Mouse (Mus musculus) left cerebral cortex, postnatal 10 days (tissue): Measurements from ENCODE around the gene Catsperz. TPM values are rescaled to one million over a fixed set of nuclear protein-coding genes. Genes with fewer than 3 reads are reported as not detected.
A peak's percentile ranks its signal among the peaks of the same experiment; 100 is the strongest.

Source experiments
- DNase-seq, 2 experiments: peaks; one replicate each; pipeline ENCODE4 v3.0.0; 2021 to 2022; ENCODE audit warnings: low spot score in 2 of 2, mixed read lengths in 1 of 2; ENCODE audit errors: extremely low spot score in 1 of 2
- intact Hi-C: fragments of 180-260 bp; cut with DNase I; formaldehyde crosslinking; loops from one replicate; pipeline ENCODE4 v1.15.1; 2025
- microRNA-seq: library from miRNA; unstranded; fragments of <30 nt; microRNA quantifications from one replicate; pipeline ENCODE4 v1.2.0, GENCODE M21; 2022
- total RNA-seq, 2 experiments: library from RNA; stranded (reverse); gene quantifications; 2 replicates each; pipeline ENCODE4 v1.2.3; 2021

Catsperz gene
- total RNA-seq, 2 experiments from 2014 or later = 14.0 to 20.6 TPM

- intact Hi-C loops = no loop called here
- DNase-seq = no peak
These were observed 32.7 kb downstream of the Catsperz start for GRCm38 (mm10) chr19:6892512-6892911.

GRCm38 (mm10) chr19:6877965-6878364 is 47.2 kb downstream of the Catsperz start:
- intact Hi-C loops = no loop called here
- no peak for DNase-seq

GRCm38 (mm10) chr19:6876799-6877198 is 48.4 kb downstream of the Catsperz start:
- intact Hi-C loops = no loop called here
- DNase-seq = no peak

- DNase-seq = no peak
- intact Hi-C loops = no loop called here
These were observed 49.3 kb downstream of the Catsperz start for GRCm38 (mm10) chr19:6875834-6876233.

GRCm38 (mm10) chr19:6874257-6874656 is 50.9 kb downstream of the Catsperz start:
- intact Hi-C loops = no loop called here
- DNase-seq = no peak

GRCm38 (mm10) chr19:6872701-6873100 is 52.5 kb downstream of the Catsperz start:
- intact Hi-C loops = no loop called here

More at GRCm38 (mm10) chr19:6872701-6873100, 52.5 kb downstream of the Catsperz start:
- DNase-seq = no peak

Small RNAs within 50 kb of the gene (microRNA-seq; reads per million reads assigned to microRNA genes)
- gene Mir6990 = 11.8 reads per million, percentile 33 among the genes with 10 or more reads in this experiment

Other genes starting within 250 kb of the Catsperz start
- gene Rps6ka4, start 84.7 kb downstream of the Catsperz start, total RNA-seq = 10 to 100 TPM; 25.7 to 31.1 TPM
- 1 to 10 TPM; 1.3 TPM for gene Ccdc88b, start 67.2 kb downstream of the Catsperz start, total RNA-seq
- gene Trmt112, start 15.7 kb downstream of the Catsperz start, total RNA-seq = 10 to 100 TPM; 42.5 to 49.6 TPM
- gene Prdx5, start 15.3 kb downstream of the Catsperz start, total RNA-seq = 100 to 1,000 TPM; 280 to 318 TPM
- gene Esrra, start 3.6 kb downstream of the Catsperz start, total RNA-seq = 10 to 100 TPM; 41.4 to 43.5 TPM
- 10 to 100 TPM; 36.6 to 38.1 TPM for gene Kcnk4, start 9.1 kb upstream of the Catsperz start, total RNA-seq
- 10 to 100 TPM; 40.4 to 42.8 TPM for gene Bad, start 16.5 kb upstream of the Catsperz start, total RNA-seq
- gene Gpr137, start 17.1 kb upstream of the Catsperz start, total RNA-seq = 10 to 100 TPM; 78.7 to 79.5 TPM
- gene Ppp1r14b, start 49.6 kb upstream of the Catsperz start, total RNA-seq = 10 to 100 TPM; 97.2 to 98.4 TPM
- 10 to 100 TPM; 11.2 to 11.6 TPM for gene Plcb3, start 51.1 kb upstream of the Catsperz start, total RNA-seq
- gene Fkbp2, start 55.1 kb upstream of the Catsperz start, total RNA-seq = 10 to 100 TPM; 65.3 to 65.5 TPM
- 10 to 100 TPM; 72.6 to 72.8 TPM for gene Vegfb, start 62.3 kb upstream of the Catsperz start, total RNA-seq
- gene Dnajc4, start 67.2 kb upstream of the Catsperz start, total RNA-seq = 10 to 100 TPM; 15.8 to 19.4 TPM
- 1 to 10 TPM; 9.2 to 9.5 TPM for gene Nudt22, start 70.7 kb upstream of the Catsperz start, total RNA-seq
- gene Trpt1, start 70.8 kb upstream of the Catsperz start, total RNA-seq = 10 to 100 TPM; 20.2 to 20.8 TPM
- 1 to 10 TPM; 3.7 to 5.5 TPM for gene Fermt3, start 94.1 kb upstream of the Catsperz start, total RNA-seq
- gene Stip1, start 114.6 kb upstream of the Catsperz start, total RNA-seq = 100 to 1,000 TPM; 136 TPM
- gene Macrod1, start 131.4 kb upstream of the Catsperz start, total RNA-seq = 1 to 10 TPM; 8.0 to 8.9 TPM
- gene Flrt1, start 180.3 kb upstream of the Catsperz start, total RNA-seq = 10 to 100 TPM; 23.0 to 26.0 TPM